Mouse (Mus musculus) liver, embryonic 11.5 days (tissue): Measurements from ENCODE around the gene Timp4. TPM values are rescaled to one million over a fixed set of nuclear protein-coding genes. Genes with fewer than 3 reads are reported as not detected.

Source experiments
- ATAC-seq: fragments of 200-750 bp; cut with Nextera tagmentation; replicated peaks from 2 replicates; pipeline ENCODE4 v1.8.0; 2017; ENCODE audit warnings: moderate number of reproducible peaks, mild to moderate bottlenecking, moderate TSS enrichment, moderate library complexity; ENCODE audit not compliant: low FRiP score
- DNase-seq: peaks from one replicate; pipeline ENCODE4 v3.0.0-alpha.2; 2017; ENCODE audit warnings: low spot score
- H3K27ac ChIP-seq: fragments of 300-500 bp; sonication (generic); 2 replicates; pipeline ENCODE4 v1.5.1; 2014; ENCODE audit warnings: mild to moderate bottlenecking, low read depth, low read length, control low read depth
- H3K27me3 ChIP-seq: fragments of 300-500 bp; sonication (generic); replicated peaks from 2 replicates; pipeline ENCODE4 v1.6.1; 2014; ENCODE audit warnings: low read length, mixed read lengths; ENCODE audit not compliant: control insufficient read depth, insufficient read depth
- H3K36me3 ChIP-seq: fragments of 300-500 bp; sonication (generic); 2 replicates; pipeline ENCODE4 v1.6.1; 2014; ENCODE audit warnings: mild to moderate bottlenecking, low read length, moderate library complexity, mixed read lengths; ENCODE audit not compliant: control insufficient read depth, insufficient read depth
- H3K4me1 ChIP-seq: fragments of 300-500 bp; sonication (generic); replicated peaks from 2 replicates; pipeline ENCODE4 v1.6.1; 2014; ENCODE audit warnings: low read length, mixed read lengths; ENCODE audit not compliant: control insufficient read depth, insufficient read depth
- H3K4me2 ChIP-seq: fragments of 300-500 bp; sonication (generic); 2 replicates; pipeline ENCODE4 v1.6.1; 2014; ENCODE audit warnings: mild to moderate bottlenecking, control low read depth, moderate library complexity
- H3K4me3 ChIP-seq: fragments of 300-500 bp; sonication (generic); 2 replicates; pipeline ENCODE4 v1.5.1; 2014; ENCODE audit warnings: low read depth, low read length, control low read depth
- H3K9ac ChIP-seq: fragments of 300-500 bp; sonication (generic); 2 replicates; pipeline ENCODE4 v1.6.1; 2014; ENCODE audit warnings: low read depth, low read length, control low read depth
- H3K9me3 ChIP-seq: fragments of 300-500 bp; sonication (generic); 2 replicates; pipeline ENCODE4 v1.6.1; 2016; ENCODE audit warnings: low read length, inconsistent platforms, mixed read lengths; ENCODE audit not compliant: control insufficient read depth
- WGBS: fragments of 180-500 bp; shearing (Covaris S2); extraction: QIAGEN DNeasy Blood & Tissue Kit; methylation state at CpG from one replicate; pipeline ENCODE4 v1.1.7; 2014; 5-methylcytosine and 5-hydroxymethylcytosine counted together
- polyA plus RNA-seq: library from polyadenylated mRNA; unstranded; fragments of >200 nt; fragmentation: Nextera tagmentation; extraction: Ambion mirVana; gene quantifications from 2 replicates; pipeline ENCODE4 v1.2.1, GENCODE M21; 2014

Timp4 gene
- polyA plus RNA-seq, 1 experiment from 2014 or later: 0.04 TPM

DNA sequence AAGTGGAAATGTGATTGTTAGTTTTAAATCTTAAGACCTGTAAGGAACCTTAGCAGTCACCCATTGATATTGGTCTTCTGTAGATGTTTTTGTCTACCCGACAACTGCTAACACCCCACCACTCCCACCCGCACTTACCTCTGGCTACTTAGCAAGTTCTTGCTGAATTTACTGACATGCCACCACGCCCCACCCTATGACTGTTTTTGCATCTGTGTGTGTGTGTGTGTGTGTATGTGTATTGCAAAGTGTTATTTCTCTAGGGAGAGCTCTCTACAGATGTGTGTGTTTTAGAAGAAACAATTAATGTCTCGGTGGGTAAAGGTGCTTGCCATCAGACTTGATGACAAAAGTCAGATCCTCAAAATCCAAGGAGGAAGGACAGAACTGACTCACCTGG is 25.0 kb downstream of the Timp4 start, which contains the start of gene Gm17482:
Gm17482 (plus strand) TSS at position 301 of the 400 bp plus-strand sequence.
- Histone ChIP-seq H3K4me2 (no peak within 1 kb of the TSS), H3K27me3 (no peaks in the 10 kb centered on the region), H3K27ac (no peak within 1 kb of the TSS), H3K36me3 (no peaks in the 10 kb centered on the region), H3K9ac (no peak within 1 kb of the TSS), H3K4me1 (no peaks in the 10 kb centered on the region), H3K9me3 (no peaks in the 10 kb centered on the region), H3K4me3 (no peak within 1 kb of the TSS)
- DNase-seq (no peak), ATAC-seq (no peak)
- 73% methylated on average over 4 of the region's 4 CpGs for WGBS

DNA sequence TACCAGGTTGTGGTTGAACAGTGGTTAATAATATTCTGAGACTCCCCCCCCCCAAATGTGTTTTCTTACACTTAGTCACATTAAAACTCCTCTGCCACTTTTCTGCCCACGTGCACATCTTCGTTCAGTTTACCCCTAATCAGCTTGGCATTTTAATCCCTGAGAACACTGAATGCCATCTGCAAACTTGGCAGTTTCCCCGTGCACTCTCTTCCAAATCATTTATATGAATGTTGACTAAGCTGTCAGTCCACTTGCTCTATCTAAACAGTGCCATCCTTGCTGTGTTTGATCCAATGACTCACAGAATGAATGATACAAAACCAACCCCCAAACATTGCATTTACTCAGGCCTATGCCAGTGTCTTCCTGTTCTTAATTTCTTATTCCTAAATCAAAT is 26.5 kb downstream of the Timp4 start:
- no peaks in the 10 kb centered on the region for H3K36me3 ChIP-seq
- H3K27me3 ChIP-seq: no peaks in the 10 kb centered on the region
- H3K27ac ChIP-seq: no peak overlapping the region
- ATAC-seq (no peak), DNase-seq (no peak)
- no peak overlapping the region for H3K4me2 ChIP-seq
- 68% methylated on average over 3 of the region's 3 CpGs for WGBS
- no peak overlapping the region for H3K4me3 ChIP-seq
- H3K4me1 ChIP-seq: no peaks in the 10 kb centered on the region
- H3K9me3 ChIP-seq: no peaks in the 10 kb centered on the region
- no peak overlapping the region for H3K9ac ChIP-seq

DNA sequence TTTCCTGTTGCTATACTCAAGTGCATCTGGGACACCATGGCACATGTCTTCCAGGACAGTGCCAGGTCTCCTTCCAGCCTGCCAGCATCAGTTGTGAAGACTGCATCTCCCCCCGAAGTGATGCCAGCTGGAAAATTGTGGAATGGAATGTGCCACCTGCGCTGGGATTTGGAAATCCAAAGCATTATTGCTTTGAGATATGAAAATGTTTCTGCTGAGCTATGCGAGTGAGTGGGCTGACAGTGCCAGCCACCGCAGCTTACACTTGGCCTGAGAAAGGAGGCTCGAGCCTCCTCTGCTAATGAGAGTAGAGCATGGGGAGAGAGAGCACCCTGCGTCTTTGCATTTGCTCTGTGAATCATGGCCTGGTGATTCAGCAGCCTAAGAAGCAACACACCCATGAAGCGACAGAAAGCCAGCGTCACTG is 30.8 kb downstream of the Timp4 start:
- Histone ChIP-seq H3K4me2 (no peak overlapping the region), H3K36me3 (no peaks in the 10 kb centered on the region), H3K9me3 (no peaks in the 10 kb centered on the region), H3K4me1 (no peaks in the 10 kb centered on the region), H3K4me3 (no peak overlapping the region), H3K9ac (no peak overlapping the region), H3K27ac (no peak overlapping the region), H3K27me3 (no peaks in the 10 kb centered on the region)
- ATAC-seq: no peak
- 75% methylated on average over 8 of the region's 8 CpGs for WGBS
- DNase-seq: no peak

DNA sequence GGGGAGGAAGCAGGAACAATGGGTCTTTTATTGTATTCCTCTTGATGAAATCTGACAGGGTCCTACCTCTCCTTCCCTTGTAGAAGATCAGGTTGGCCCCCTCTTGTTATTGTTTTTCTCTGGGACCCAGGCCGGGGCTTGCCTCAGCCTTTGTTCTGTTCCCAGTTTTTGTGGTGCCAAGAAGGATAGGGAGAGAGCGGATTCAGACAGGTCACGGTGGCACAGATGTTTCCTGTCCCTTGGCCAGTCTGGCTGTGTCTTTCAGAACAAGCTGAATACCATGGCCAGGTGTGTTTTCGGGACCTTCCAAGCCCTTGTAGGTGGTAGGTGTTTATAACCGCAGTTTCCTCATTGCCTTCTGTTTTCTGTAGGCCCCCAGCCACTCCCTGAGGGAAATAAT is 38.9 kb downstream of the Timp4 start:
- DNase-seq (no peak), ATAC-seq (no peak)
- no peak overlapping the region for H3K9ac ChIP-seq
- no peak overlapping the region for H3K4me2 ChIP-seq
- no peaks in the 10 kb centered on the region for H3K9me3 ChIP-seq
- H3K27ac ChIP-seq: no peak overlapping the region
- no peaks in the 10 kb centered on the region; the same call in 1 of the 2 replicates for H3K4me1 ChIP-seq
- no peak overlapping the region for H3K4me3 ChIP-seq
- H3K36me3 ChIP-seq: no peaks in the 10 kb centered on the region
- WGBS: 63% methylated on average over 5 of the region's 5 CpGs
- H3K27me3 ChIP-seq: no peaks in the 10 kb centered on the region

DNA sequence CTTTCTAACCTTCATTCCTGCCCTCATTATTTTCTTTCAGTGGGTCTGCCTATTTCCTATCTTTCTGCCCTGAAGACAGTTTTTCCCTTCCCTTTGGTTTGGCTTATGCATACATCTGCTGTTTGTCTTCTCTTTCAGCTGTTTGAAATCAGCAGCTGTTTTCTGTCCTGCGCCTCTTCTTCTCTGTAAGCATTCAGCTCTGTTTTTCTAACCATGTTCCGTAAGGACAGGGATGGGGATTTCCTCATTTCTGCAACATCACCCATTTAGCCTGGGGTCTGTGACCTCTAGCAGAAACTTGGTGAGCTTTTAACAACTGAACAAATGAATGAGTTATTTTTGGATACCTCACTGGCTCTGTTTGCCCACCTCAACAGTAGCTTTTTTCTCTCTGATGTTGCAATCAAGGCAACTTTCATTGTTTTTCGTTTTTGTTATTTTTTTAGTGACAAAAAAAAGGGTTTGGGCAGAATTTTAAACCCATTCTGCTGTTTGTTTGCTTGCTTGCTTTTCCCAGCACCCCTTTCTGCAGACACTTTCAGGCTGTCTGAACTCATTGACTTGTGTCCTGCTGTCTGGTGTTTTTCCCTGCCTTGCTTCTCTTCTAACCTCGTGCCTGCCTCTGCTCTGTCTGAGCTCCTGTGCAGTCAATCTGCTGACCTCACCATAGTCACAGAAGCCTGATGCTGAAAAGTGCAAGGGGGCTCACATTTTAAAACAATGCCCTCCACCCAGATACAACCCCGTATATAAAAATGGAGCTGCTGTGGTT is 39.7 kb downstream of the Timp4 start:
- H3K36me3 ChIP-seq: no peaks in the 10 kb centered on the region
- 57% methylated on average over 5 of the region's 5 CpGs for WGBS
- H3K9ac ChIP-seq: no peak overlapping the region
- H3K4me3 ChIP-seq: no peak overlapping the region
- no peak for DNase-seq
- no peak for ATAC-seq
- H3K27ac ChIP-seq: no peak overlapping the region
- no peaks in the 10 kb centered on the region for H3K27me3 ChIP-seq
- H3K4me1 ChIP-seq: no peaks in the 10 kb centered on the region; the same call in 1 of the 2 replicates
- H3K9me3 ChIP-seq: no peaks in the 10 kb centered on the region
- no peak overlapping the region for H3K4me2 ChIP-seq

DNA sequence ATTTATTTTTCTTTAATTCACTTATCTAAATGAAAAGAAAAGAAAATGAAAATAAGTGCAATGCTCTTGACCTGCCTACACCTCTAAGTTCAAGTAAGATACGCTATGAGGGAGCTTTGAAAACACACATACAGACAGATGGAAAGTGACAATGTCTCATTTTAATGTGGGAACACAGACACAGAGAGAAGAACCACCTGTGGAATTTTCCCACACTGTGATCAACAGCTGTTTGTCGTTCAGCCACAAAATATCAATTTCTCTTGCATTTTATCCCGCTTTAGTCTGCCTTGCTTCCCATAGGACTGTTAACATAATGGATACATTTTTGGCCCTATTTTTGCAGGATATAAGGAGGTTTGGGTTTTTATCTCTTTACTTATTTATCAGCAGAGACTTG is 41.2 kb downstream of the Timp4 start:
- WGBS: 85% methylated on average over 3 of the region's 3 CpGs
- Histone ChIP-seq H3K36me3 (no peaks in the 10 kb centered on the region), H3K4me2 (no peak overlapping the region), H3K27ac (no peak overlapping the region), H3K9ac (no peak overlapping the region), H3K4me3 (no peak overlapping the region), H3K4me1 (no peaks in the 10 kb centered on the region; the same call in 1 of the 2 replicates), H3K27me3 (no peaks in the 10 kb centered on the region), H3K9me3 (no peaks in the 10 kb centered on the region)
- ATAC-seq: no peak
- DNase-seq: no peak

DNA sequence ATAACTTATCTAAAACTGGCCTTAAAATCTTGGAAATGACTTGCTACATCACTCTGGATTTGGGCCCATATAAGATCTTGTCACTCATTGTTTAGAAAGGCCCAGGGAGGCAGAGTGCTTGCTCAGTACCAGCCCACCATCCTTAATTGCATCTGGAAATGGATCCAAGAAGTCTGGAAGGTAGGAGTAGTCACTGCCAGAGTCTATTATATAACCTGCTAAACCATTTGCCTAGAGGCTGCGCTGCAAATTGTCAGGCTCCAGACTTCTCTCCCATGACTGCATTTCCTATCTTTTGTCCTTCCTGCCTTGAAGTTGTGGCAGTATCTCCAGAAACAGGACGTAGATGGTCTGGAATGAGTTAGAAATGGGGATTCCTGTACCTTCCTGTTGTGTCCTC is 41.8 kb downstream of the Timp4 start:
- DNase-seq (no peak), ATAC-seq (no peak)
- no peak overlapping the region for H3K27ac ChIP-seq
- H3K4me2 ChIP-seq: no peak overlapping the region
- no peaks in the 10 kb centered on the region for H3K36me3 ChIP-seq
- no peak overlapping the region for H3K9ac ChIP-seq
- no peaks in the 10 kb centered on the region for H3K9me3 ChIP-seq
- 46% methylated on average over 2 of the region's 2 CpGs for WGBS
- no peaks in the 10 kb centered on the region; the same call in 1 of the 2 replicates for H3K4me1 ChIP-seq
- no peaks in the 10 kb centered on the region for H3K27me3 ChIP-seq
- no peak overlapping the region for H3K4me3 ChIP-seq

DNA sequence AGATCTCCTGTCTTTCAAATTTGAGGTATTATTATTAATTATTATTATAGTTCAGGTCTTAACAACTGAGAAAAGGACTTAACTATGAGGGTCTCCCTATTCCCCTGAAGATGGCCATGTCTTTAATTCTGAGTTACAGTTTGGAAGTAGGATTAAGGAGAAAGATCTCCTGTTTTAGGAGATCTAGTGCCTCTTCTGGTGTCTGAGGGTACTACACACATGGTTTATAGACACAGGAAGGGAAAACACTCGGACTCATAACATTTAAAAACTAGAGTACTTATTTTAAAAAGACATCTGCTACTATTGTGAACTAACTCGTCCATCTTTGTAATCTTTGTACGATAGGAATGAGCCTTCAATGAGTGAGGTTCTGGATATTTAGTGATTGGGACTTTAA is 49.0 kb downstream of the Timp4 start:
- no peaks in the 10 kb centered on the region for H3K9me3 ChIP-seq
- H3K27ac ChIP-seq: no peak overlapping the region
- no peaks in the 10 kb centered on the region for H3K36me3 ChIP-seq
- 64% methylated on average over 3 of the region's 3 CpGs for WGBS
- no peaks in the 10 kb centered on the region; the same call in 1 of the 2 replicates for H3K4me1 ChIP-seq
- H3K9ac ChIP-seq: no peak overlapping the region
- ATAC-seq: no peak
- no peak overlapping the region for H3K4me2 ChIP-seq
- H3K27me3 ChIP-seq: no peaks in the 10 kb centered on the region
- no peak for DNase-seq
- no peak overlapping the region for H3K4me3 ChIP-seq

DNA sequence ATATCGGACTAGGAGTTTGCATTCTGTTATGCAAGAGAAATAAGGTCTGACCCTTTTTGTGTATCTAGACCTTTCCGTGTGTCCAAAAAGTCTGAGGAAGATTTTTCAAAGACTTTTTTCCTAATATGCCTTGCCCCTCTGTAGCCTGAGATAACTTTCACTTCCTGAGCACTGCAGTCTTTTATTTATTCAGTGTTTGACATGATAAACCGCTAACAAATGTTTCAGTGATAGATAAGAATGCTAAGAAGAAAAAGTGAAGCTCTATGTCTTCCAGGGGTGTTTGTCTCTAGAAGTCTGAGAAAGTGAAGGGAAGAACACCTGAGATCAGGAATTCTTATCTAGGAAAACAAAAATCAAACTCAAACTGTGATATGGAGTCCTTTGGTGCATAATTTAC is 51.3 kb downstream of the Timp4 start:
- Histone ChIP-seq H3K4me1 (no peaks in the 10 kb centered on the region; the same call in 1 of the 2 replicates), H3K36me3 (no peaks in the 10 kb centered on the region), H3K9me3 (no peaks in the 10 kb centered on the region), H3K4me2 (no peak overlapping the region), H3K4me3 (no peak overlapping the region), H3K27ac (no peak overlapping the region), H3K27me3 (no peaks in the 10 kb centered on the region), H3K9ac (no peak overlapping the region)
- no peak for DNase-seq
- ATAC-seq: no peak
- WGBS: 61% methylated on average over 3 of the region's 3 CpGs
